Mouse (Mus musculus) kidney, postnatal 0 days (tissue): ENCODE data around the gene Tmem184b. TPM values are rescaled to one million over a fixed set of nuclear protein-coding genes. Genes with fewer than 3 reads are reported as not detected.

ENCODE experiments used
- ATAC-seq: fragments of 200-750 bp; cut with Nextera tagmentation; replicated peaks from 2 replicates; pipeline ENCODE4 v1.8.0; 2017; ENCODE audit warnings: low read depth, moderate number of reproducible peaks, moderate TSS enrichment, moderate library complexity; ENCODE audit not compliant: low FRiP score
- DNase-seq: peaks from one replicate; pipeline ENCODE4 v3.0.0-alpha.2; 2016; ENCODE audit warnings: low spot score
- H3K27ac ChIP-seq: fragments of 300-500 bp; sonication (generic); 2 replicates; pipeline ENCODE4 v1.5.1; 2014; ENCODE audit warnings: mild to moderate bottlenecking
- H3K27me3 ChIP-seq: fragments of 300-500 bp; sonication (generic); 2 replicates; pipeline ENCODE4 v1.6.1; 2014; ENCODE audit warnings: low read length, mixed read lengths; ENCODE audit not compliant: insufficient read depth
- H3K36me3 ChIP-seq: fragments of 300-500 bp; sonication (generic); 2 replicates; pipeline ENCODE4 v1.6.1; 2014; ENCODE audit warnings: low read length, mixed read lengths; ENCODE audit not compliant: insufficient read depth
- H3K4me1 ChIP-seq: fragments of 300-500 bp; sonication (generic); replicated peaks from 2 replicates; pipeline ENCODE4 v1.6.1; 2014; ENCODE audit warnings: antibody characterized with exemption, low read length, mixed read lengths; ENCODE audit not compliant: insufficient read depth
- H3K4me2 ChIP-seq: fragments of 300-500 bp; sonication (generic); 2 replicates; pipeline ENCODE4 v1.6.1; 2014; ENCODE audit warnings: mild to moderate bottlenecking, low read length, moderate library complexity, mixed read lengths
- H3K4me3 ChIP-seq: fragments of 300-500 bp; sonication (generic); replicated peaks from 2 replicates; pipeline ENCODE4 v1.5.1; 2014; ENCODE audit warnings: low read depth, low read length
- H3K9ac ChIP-seq: fragments of 300-500 bp; sonication (generic); 2 replicates; pipeline ENCODE4 v1.6.1; 2014; ENCODE audit warnings: low read depth, low read length
- H3K9me3 ChIP-seq: fragments of 300-500 bp; sonication (generic); replicated peaks from 2 replicates; pipeline ENCODE4 v1.6.1; 2016; ENCODE audit warnings: low read length, inconsistent platforms, mixed read lengths
- CTCF ChIP-seq: IDR thresholded peaks from 2 replicates; pipeline ENCODE4 v1.5.1; 2016; ENCODE audit warnings: antibody characterized with exemption, low read depth, mild to moderate bottlenecking, moderate library complexity
- WGBS: fragments of 180-500 bp; shearing (Covaris S2); extraction: QIAGEN DNeasy Blood & Tissue Kit; methylation state at CpG from one replicate; pipeline ENCODE4 v1.1.7; 2014; 5-methylcytosine and 5-hydroxymethylcytosine counted together
- polyA plus RNA-seq: library from polyadenylated mRNA; unstranded; fragments of >200 nt; fragmentation: Nextera tagmentation; extraction: Ambion mirVana; gene quantifications from 2 replicates; pipeline ENCODE4 v1.2.1, GENCODE M21; 2015

Tmem184b gene
- polyA plus RNA-seq, 1 experiment from 2014 or later: 44.4 TPM

DNA sequence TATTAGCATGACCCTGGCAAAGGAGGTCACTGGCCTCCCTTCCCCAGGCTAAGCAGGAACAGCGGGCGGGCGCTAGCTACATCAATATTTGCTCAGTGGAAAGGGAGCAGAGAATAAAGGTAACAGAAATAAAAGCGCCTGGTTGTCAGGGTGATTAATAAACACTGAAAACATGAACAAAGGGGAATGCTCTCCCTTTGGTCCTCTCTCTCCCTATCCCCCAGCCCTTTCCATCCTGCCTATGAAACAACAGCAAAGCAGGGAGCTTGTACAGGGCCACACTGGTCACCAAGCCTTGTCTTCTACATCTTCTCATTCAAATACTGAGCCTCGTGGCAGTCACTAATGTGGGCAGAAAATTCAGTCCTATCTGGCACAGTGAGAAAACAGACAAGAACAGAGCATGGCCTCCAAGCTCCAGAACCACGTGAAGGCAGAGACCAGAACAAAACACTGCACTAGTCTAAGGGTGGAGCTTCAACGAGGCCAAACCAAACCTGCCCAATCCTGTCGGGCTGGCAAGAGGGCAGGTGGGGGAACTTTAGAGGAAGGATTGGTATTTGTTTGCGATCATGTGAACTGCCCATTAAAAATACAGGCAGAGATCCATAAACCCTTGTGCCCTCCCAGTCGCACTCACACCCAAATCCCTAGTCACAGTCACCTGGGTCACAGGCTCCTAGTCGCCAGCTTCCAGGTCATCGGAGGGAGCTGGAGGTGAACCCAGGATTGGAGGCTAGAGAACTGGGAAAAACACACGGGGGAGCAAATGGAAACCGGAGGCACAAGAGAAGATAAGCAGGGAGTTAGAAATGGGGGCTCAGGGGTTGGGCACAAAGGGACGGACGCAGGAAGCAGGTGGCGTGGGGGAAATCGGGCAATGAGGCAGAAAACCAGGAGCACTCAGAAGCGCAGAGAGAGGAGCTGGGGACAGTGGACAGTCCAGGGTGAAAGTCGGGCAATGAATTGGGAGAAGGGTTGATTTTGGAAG is 76.1 kb downstream of the Tmem184b start:
- no peaks in the 10 kb centered on the region for H3K9me3 ChIP-seq
- peaks cover 16% of the 10 kb centered on the region; the same call in 1 of the 2 replicates for H3K4me1 ChIP-seq
- ATAC-seq (peak; percentile 35), DNase-seq (peak; percentile 70)
- H3K36me3 ChIP-seq: no peaks in the 10 kb centered on the region
- H3K9ac ChIP-seq: peak overlapping the region; percentile 53
- peak overlapping the region; percentile 68 for H3K4me2 ChIP-seq
- no peaks in the 10 kb centered on the region for H3K27me3 ChIP-seq
- no peak for TF ChIP-seq CTCF
- H3K4me3 ChIP-seq: peak overlapping the region; percentile 38
- peak overlapping the region; percentile 86 for H3K27ac ChIP-seq
- WGBS: 12% methylated on average over 20 of the region's 20 CpGs

DNA sequence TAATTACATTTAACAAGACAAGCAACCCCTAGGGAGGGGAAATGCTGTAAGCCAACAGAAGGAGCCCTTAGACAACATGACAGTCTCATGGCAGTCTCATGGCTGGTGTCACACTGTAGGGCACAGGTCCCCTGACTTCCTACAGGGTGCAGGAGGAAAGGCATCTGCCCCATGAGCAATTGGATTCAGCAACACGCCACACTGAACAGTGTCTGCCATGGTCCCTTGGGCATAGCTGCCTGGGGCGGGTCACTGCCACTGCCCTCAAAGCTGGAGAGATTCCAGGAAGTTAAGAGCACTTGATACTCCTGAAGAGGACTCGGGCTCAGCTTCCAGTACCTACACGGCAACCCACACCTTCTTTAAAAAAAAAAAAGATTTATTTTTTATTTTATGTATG is 77.1 kb downstream of the Tmem184b start:
- H3K9me3 ChIP-seq: no peaks in the 10 kb centered on the region
- no peak for TF ChIP-seq CTCF
- no peak overlapping the region for H3K4me2 ChIP-seq
- H3K4me3 ChIP-seq: no peak overlapping the region
- DNase-seq (peak; percentile 45), ATAC-seq (no peak)
- H3K4me1 ChIP-seq: peaks cover 16% of the 10 kb centered on the region; the same call in 1 of the 2 replicates
- no peaks in the 10 kb centered on the region for H3K36me3 ChIP-seq
- WGBS: 18% methylated on average over 4 of the region's 4 CpGs
- H3K9ac ChIP-seq: no peak overlapping the region
- H3K27me3 ChIP-seq: no peaks in the 10 kb centered on the region
- H3K27ac ChIP-seq: no peak overlapping the region

DNA sequence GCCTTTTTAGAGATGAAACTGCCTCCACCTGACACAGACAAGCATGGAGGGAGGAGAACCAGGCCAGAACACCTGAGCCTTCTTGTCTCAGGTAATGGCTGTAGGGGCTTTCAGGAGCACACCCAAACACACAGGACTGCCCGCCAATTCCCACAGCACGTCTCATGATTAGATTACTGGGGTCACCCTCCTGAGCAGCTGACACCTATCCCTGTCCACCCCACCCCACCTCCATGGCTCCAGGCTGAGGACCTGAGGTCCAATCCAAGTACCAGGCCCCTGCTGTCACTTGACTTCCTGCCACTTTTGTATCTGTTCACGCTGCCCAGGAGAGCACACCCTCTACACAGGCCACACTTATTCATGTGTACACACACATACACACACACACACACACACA is 77.6 kb downstream of the Tmem184b start:
- Histone ChIP-seq H3K4me1 (peaks cover 16% of the 10 kb centered on the region; the same call in 1 of the 2 replicates), H3K36me3 (no peaks in the 10 kb centered on the region)

DNA sequence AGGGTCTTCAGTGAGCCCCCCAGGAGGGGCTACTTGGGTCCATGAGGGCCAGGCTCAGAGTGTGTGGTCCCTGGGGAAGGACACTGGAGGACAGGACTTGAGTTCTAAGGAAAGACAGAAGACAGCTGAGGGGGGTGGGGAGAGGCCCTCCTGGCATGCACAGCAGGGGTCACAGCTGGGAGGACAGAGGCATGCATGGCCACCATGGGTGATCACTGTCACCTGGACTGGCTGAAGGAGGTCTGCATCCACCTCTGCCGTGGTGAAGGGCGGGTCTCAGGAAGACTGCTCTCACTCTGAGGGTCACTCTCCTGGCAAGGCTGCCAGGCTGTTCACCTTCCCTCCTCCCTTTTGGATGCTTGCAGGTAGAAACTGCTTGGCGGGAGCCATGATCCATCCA is 79.0 kb downstream of the Tmem184b start:
- H3K9ac ChIP-seq: no peak overlapping the region
- peak overlapping the region; percentile 67; the same call in 1 of the 2 replicates for H3K27ac ChIP-seq
- WGBS: 81% methylated on average over 3 of the region's 3 CpGs
- no peaks in the 10 kb centered on the region for H3K9me3 ChIP-seq
- H3K4me1 ChIP-seq: peaks cover 16% of the 10 kb centered on the region; the same call in 1 of the 2 replicates
- H3K36me3 ChIP-seq: no peaks in the 10 kb centered on the region
- no peak overlapping the region for H3K4me2 ChIP-seq
- TF ChIP-seq CTCF: no peak
- no peak overlapping the region for H3K4me3 ChIP-seq
- H3K27me3 ChIP-seq: no peaks in the 10 kb centered on the region
- no peak for DNase-seq
- ATAC-seq: no peak

More for the DNA sequence above, 77.6 kb downstream of the Tmem184b start:
- no peak for TF ChIP-seq CTCF
- no peaks in the 10 kb centered on the region for H3K9me3 ChIP-seq
- no peak overlapping the region for H3K4me3 ChIP-seq
- no peak for ATAC-seq
- no peak overlapping the region for H3K9ac ChIP-seq
- H3K4me2 ChIP-seq: no peak overlapping the region
- no peak overlapping the region for H3K27ac ChIP-seq
- WGBS: 76% methylated on average over 3 of the region's 3 CpGs
- no peak for DNase-seq
- no peaks in the 10 kb centered on the region for H3K27me3 ChIP-seq

DNA sequence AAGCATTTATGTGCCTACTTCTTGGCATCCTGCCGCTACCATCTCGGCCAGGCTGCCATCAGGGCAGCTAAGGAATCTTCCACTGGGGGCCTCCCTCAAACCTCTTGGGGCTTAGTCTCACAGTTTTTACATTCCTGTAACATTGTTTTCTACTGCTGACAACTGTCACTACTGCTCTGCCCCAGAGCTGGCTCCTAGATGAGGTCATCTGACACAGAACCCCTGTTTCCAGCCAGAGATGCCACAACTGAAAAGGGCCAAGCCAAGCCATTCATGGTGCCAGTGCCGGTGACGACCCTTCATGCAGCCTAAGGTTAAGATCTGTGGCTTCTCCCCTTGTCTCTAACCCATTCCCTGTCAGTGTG is 79.6 kb downstream of the Tmem184b start:
- 72% methylated on average over 4 of the region's 4 CpGs for WGBS

DNA sequence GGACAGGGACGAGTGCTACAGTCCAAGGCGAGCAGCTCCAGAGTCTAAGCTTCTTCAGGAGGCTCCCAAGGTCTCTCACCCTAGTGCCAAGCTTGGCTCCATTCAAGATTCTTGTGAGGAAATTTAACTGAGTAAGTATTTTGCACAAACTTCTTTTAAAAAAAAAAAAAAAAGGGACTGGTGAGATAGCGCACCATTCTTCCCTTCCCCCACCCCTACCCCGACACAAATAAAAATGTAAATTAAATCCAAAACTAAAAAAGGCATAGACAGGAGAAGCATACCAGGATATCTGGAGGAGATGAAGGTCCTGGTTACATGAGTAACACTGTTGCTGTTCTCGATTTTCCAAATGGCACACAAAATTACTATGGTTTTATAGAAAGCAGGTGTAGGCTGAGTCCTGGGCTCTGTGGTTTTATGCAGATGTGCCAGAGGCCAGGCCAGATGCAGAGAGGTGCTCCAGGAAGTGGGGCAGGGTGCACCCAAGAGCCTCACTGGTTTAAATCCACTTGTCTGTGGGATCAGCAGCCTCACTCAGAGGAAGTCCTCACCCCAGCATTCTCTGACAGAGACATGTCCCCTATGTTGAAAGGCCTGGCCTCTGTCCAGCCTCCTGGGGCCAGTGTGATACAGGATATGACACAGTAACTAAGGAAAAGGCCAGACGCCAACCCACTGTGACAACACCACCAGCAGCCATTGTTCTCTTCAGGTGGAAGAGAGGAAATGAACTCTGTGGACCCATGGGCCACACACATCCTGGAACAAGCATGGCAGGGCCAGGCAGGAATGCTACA is 80.2 kb downstream of the Tmem184b start:
- ATAC-seq (no peak), DNase-seq (peak; percentile 66)
- WGBS: 54% methylated on average over 6 of the region's 6 CpGs
- Histone ChIP-seq H3K9me3 (no peaks in the 10 kb centered on the region), H3K27me3 (no peaks in the 10 kb centered on the region), H3K4me3 (no peak overlapping the region), H3K9ac (no peak overlapping the region), H3K4me1 (peaks cover 16% of the 10 kb centered on the region; the same call in 1 of the 2 replicates), H3K4me2 (no peak overlapping the region), H3K36me3 (no peaks in the 10 kb centered on the region), H3K27ac (peak overlapping the region; percentile 67)
- TF ChIP-seq CTCF: no peak

More for the DNA sequence above, 79.6 kb downstream of the Tmem184b start:
- no peaks in the 10 kb centered on the region for H3K9me3 ChIP-seq
- H3K27me3 ChIP-seq: no peaks in the 10 kb centered on the region
- no peak for DNase-seq
- no peak for ATAC-seq
- no peak overlapping the region for H3K4me2 ChIP-seq
- peaks cover 16% of the 10 kb centered on the region; the same call in 1 of the 2 replicates for H3K4me1 ChIP-seq
- no peak overlapping the region for H3K9ac ChIP-seq
- H3K27ac ChIP-seq: peak overlapping the region; percentile 67
- no peak overlapping the region for H3K4me3 ChIP-seq
- no peaks in the 10 kb centered on the region for H3K36me3 ChIP-seq
- no peak for TF ChIP-seq CTCF
